Mouse (Mus musculus): ENCODE results near the gene Ptp4a2. TPM values are rescaled to one million over a fixed set of nuclear protein-coding genes. Genes with fewer than 3 reads are reported as not detected.
A peak's percentile ranks its signal among the peaks of the same experiment; 100 is the strongest.
"Not testable (repeated sequence)": the region's sequence is repeated elsewhere in the genome, so short reads cannot be mapped to it uniquely, and the experiment has no call there.

The Ptp4a2 gene
- total RNA-seq, 2 experiments from 2014 or later: 115 to 138 TPM

DNA sequence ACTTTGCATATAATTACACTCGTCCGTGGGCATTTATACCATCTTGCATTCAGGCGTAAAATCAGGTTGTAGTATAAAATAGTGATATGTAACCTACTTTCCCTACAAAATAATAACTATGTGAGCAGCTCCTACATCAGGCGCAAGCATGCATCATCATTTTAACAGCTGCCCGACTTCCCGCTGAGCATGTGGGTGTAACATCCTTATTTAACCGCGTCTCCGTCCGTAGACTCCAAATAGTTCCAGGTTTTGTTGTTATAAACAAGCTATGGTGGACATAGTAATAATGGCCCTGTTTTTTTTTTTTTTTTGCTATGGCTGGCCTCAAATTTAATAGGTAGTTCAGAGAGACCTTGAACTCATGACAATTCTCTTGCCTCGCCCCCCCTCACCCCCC lies 64.4 kb downstream of the Ptp4a2 start:
- DNase-seq (ENCODE audit: low spot score in 2 of 2): peak; percentile 44 to 74
- intact Hi-C loops (cut with DNase I): loop anchor here (5.0 kb wide), 1 partner anchor 88 kb away; no protein-coding TSS in a partner anchor

DNA sequence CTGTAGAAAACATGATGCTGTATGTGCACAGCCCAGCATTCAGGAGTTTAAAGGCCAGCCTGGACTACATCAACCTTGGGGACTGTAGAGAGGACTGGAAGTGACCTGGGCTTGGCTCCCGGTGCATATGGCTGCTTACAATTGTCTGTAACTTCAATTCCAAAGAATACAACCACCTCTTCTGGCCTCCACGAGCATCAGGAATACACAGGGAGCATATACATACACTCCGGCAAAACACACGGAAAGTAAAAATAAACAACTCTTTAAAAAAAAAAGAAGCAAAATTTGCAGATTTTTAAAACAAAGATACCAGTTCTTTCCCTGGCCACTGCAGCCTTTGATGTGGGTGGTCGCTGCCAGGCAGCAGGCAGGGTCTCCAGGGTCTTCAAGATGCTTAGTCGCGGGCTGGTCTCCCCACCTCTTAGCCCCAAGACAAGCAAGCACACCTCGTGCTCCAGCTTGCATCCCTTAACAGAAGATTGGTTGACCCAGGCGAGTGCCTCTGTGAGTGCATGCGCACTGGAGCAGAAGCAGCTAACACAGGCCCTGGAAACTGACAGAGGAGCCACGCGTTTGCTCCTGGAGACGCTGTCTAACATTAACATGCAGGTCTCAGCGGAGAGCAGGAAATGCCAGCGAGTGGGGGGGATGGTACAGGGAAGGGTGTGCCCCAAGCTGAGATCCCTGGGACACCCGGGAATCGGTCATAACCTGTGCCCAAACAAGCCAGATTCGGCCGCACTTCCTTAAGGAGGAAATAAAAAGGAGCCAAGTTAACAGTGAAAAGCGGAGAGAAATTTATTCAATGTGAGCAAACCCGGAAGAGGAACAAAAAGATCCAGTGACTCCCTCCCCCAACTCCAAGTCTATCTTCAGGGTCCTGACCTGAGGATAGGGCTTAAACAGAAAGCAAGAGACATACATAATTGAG lies 66.1 kb downstream of the Ptp4a2 start:
- intact Hi-C loops (cut with DNase I): loop anchor here (5.0 kb wide), 1 partner anchor 90 kb away; no protein-coding TSS in a partner anchor
- peak; percentile 68 to 74 for DNase-seq (ENCODE audit: low spot score in 2 of 2)

DNA sequence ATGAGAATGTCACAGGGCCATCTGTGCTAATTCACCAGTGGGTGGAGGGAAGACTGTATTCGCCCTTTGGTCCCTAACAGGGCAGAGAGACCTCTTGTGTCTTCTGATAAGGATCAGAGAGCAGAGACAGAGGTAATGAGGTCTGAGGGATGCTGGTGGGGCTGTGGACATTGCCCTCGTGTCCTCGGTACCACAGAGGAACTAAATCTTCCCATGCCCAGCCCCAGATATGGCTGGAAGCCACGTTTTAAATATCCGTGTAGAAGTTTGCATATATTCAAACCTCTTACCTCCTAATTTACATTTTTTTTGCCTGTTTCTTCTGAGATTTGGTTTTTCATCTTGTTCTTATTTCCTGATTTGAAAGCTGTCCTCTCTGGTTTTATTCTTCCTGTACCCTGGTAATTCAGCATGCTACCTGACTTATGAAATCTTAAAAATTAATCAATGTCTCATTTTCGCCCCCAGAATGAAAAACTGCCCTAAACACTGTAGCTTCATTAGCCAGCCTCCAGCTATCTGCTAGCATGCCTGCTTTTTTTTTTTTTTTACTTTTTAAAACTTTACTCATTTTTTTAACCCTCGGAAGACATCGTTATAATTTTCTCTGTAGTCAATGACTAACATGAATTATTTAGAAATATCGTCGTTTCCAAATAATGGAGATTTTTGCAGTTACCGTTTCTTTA lies 67.1 kb downstream of the Ptp4a2 start:
- DNase-seq (ENCODE audit: low spot score in 2 of 2): no peak
- intact Hi-C loops (cut with DNase I): loop anchor here (5.0 kb wide), 1 partner anchor 91 kb away; no protein-coding TSS in a partner anchor

DNA sequence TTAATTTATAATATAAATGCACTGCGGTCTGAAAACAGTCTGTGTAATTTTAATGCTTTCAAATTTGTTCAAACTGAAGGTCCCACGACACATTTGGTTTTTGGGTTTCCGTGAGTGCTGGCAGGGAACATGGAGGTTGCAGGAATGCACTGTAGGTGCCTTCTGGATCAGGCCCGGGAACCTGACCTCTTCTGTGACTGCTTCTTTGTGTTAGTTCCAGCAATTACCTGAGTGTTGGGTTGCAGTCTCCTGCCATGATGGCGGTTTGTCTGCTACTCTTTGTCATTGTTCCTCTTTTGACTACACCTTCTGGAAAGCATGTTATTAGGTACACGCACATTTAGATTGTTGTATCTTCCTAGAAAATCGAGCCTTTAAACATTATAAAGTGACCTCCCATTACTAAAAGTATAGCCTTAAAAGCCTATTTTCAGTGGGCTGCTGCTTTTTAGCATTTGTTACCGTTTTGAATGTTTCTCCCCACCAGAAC lies 67.7 kb downstream of the Ptp4a2 start:
- DNase-seq (ENCODE audit: low spot score in 2 of 2): no peak
- intact Hi-C loops (cut with DNase I): loop anchor here (5.0 kb wide), 1 partner anchor 91 kb away; no protein-coding TSS in a partner anchor

DNA sequence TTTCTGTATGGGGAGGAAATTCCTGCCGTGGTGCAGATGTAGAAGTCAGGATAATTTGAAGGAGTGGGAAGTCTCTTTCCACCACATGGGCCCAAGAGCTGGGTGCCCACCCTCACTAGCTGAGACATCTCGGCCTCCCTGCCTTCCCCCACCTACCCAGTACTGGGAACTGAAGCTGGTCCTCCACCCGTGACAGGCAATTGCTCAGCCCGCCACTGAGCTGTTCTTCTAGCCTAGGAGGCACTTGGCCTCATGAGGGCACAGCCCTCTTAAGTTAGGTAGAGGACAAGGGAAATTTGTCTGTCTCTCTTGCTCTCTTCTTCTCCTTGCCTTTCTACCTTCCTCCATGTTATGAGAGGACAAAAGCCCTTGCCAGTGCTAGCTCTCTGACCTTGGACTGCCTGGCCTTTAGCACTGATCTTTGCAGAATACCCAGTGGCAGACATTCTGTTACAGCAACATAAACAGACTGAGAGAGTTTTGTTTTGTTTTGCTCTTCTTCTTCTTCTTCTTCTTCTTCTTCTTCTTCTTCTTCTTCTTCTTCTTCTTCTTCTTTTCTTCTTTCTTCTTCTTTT lies 68.3 kb downstream of the Ptp4a2 start:
- intact Hi-C loops (cut with DNase I): loop anchor here (5.0 kb wide), 1 partner anchor 92 kb away; no protein-coding TSS in a partner anchor
- DNase-seq (ENCODE audit: low spot score in 2 of 2): no peak

DNA sequence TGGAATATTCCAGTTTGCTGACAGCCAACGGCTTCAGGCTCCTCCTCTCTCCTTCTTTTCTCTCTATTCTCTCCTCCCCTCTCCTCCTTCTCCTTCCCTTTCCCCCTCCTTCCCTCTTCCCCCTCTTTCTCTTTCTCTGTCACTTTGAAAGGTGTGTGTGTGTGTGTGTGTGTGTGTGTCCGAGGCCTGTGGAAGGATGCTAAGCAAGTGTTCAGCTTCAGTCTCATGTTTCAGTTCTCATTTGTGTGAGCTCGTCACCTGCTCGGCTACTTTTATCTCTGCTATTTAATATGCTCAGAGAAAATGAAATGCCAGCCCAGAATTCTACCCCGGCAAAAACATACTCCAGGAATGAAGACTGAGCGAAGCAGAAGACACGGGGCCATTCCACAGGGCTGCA lies 69.6 kb downstream of the Ptp4a2 start:
- no peak for DNase-seq (ENCODE audit: low spot score in 2 of 2)
- intact Hi-C loops (cut with DNase I): loop anchor here (5.0 kb wide), 1 partner anchor 58 kb away; no protein-coding TSS in a partner anchor

DNA sequence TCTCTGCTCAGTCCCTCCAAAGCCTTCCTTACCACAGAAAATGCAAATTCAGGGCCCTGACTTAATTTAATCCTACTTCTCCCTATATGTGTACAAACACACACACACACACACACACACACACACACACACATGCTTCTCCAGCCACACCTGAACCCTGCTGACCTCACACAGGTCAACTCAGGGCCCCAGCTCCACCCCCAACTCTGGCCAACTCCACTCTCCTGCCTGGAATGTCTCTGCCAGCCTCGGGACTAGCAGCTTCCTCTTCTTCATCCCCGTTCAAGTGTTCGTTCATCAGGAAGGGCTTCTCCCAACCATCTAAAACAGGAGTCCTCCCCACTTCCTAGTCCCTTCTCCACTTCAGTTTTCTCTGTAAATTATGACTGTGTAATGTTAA lies 70.6 kb downstream of the Ptp4a2 start:
- DNase-seq (ENCODE audit: low spot score in 2 of 2): no peak
- intact Hi-C loops (cut with DNase I): loop anchor here (5.0 kb wide), 1 partner anchor 59 kb away; no protein-coding TSS in a partner anchor

DNA sequence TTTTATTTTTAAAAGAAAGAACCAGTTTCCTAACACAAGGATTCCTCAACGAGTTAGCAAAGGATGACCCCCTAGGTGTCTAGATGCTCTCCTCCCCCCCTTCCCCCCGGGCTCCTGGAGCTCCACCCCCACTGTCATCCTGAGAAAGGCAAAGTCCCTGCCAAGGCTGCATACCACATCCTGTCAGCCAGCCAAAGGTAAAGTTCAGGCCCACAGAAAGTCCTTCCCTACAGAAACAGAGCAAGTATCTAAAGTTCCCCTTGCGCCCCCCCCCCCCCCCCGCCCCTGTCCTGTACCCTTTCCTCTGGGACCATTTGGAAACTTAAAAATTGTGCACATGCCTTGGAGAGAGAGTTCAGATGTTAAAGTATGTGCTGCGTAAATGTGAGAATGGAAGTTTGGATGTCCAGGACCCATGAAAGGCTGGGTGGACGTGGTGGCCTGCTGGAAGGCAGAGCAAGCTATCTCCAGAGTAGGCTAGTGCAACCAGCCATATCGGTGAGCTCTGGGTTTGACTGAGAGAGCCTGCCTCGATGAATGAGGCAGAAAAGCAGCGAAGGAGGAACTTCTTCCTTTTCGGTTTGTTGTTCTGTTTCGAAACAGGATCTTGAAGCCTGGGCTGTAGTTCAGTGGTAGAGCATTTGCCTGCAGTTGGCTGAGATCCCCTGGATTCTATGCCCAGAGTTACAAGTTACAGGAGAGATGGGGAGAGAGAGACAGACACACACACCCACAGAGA lies 71.7 kb downstream of the Ptp4a2 start:
- intact Hi-C loops (cut with DNase I): loop anchor here (5.0 kb wide), 1 partner anchor 60 kb away; no protein-coding TSS in a partner anchor
- peak; percentile 40 to 67 for DNase-seq (ENCODE audit: low spot score in 2 of 2)

DNA sequence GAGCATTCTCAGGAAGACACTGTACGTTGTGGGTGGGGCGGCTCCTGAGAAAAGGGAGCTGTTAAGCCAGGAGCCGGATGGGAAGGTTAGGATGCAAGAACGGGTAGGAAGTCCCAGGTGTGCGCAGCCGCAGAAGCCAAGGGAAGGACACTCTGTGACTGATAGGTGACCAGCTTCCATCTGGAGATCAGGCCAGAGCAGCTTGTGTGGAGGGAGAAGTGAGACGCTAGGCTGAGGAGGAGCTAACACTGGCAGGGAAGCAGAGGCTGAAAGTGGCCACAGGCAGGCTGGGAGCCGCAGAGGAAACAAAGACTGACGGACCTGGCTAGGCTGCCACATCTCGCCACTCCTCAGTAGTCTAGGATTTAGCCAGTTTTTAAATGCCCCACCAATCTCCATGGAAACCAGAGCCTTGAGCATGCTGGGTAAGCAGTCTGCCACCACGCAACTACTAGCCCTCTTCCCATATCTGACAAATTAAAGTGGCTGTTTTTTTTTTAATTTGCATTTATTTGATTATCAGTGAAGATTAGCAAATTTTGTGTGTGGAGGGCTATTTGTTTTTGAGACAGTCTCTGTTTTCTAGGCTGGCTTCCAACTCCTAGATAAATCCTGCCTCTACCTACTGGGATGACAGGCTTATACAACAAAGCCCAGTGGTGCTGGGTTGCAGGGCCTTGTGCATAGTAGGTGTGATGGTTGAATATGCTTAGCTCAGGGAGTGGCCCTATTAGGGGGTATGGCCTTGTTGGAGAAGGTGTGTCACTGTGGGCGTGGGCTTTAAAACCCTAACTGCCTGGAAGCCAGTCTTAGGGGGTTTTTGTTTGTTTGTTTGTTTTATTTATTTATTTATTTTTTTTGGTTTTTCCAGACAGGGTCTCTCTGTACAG lies 73.3 kb downstream of the Ptp4a2 start:
- peak; percentile 50 to 70 for DNase-seq (ENCODE audit: low spot score in 2 of 2)
- intact Hi-C loops (cut with DNase I): loop anchor here (5.0 kb wide), 1 partner anchor 62 kb away; no protein-coding TSS in a partner anchor

DNA sequence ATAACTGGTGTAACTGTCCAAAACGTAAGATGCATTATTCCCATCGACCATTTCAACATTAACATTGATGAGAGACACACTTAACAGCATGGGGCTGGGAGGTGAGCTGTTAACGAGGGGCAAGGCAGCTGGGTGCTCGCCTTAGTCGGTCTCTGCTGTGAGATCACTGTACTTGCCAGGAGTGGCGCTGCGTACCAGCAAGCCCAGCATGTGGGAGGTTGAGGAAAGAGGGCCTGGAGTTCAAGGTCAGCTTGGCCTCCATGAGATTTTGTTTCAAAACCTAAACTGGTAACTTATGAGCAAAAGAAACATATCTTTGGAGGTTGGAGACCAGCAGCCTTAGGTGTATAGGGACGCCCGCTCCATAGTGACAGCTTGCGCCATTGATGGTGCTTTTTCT lies 78.6 kb downstream of the Ptp4a2 start:
- intact Hi-C loops (cut with DNase I): no loop called here
- no peak for DNase-seq (ENCODE audit: low spot score in 2 of 2)

DNA sequence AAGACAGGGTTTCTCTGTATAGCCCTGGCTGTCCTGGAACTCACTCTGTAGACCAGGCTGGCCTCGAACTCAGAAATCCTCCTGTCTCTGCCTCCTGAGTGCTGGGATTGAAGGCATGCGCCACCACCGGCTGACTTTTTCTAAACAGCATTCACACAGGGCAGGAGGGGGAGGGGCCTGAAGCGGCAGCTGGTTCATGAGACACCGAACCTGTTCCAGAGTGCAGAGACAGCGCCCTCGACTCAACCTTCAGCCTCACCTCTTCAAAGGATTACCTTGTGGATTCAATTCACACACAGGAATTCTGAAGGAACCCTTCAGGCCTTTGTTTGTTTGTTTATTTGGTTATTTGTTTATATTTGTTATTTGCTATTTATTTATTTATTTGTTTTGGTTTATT lies 79.1 kb downstream of the Ptp4a2 start:
- intact Hi-C loops (cut with DNase I): no loop called here
- no peak for DNase-seq (ENCODE audit: low spot score in 2 of 2)

DNA sequence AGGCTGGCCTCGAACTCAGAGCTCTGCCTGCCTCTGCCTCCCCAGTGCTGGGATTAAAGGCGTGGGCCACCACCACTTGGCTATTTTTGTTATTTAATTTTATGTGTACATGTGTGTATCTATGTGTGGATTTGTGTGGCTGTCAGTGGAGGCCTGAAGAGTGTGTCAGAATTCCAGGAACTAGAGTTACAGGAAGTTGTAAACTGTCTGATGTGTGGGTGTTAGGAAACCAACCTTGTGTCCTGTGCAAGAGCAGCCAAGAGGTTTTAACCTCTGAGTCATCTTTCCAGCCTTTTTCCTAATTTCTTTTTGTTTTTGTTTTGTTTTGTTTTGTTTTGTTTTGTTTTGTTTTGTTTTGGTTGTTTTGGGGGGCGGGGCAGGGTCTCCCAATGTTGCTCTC lies 83.8 kb downstream of the Ptp4a2 start:
- intact Hi-C loops (cut with DNase I): no loop called here
- DNase-seq (ENCODE audit: low spot score in 2 of 2): no peak

DNA sequence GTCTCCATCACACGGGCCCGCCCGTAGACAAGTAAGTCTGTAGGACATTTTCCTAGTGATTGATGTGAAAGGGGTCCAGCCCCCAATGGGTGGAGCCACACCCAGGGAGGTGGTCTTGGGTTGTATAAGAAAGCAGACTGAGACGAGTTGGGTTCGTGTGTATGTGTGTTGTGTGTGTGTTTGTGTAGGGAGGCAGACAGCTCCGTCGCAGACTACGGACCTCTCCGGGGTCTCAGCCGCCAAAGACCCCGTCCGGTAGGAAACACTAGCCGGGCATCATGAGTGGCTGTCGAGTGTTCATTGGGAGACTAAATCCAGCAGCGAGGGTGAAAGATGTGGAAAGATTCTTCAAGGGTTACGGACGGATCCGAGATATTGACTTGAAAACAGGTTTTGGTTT lies 87.8 kb downstream of the Ptp4a2 start:
- intact Hi-C loops (cut with DNase I); DNase-seq (ENCODE audit: low spot score in 2 of 2): not testable (repeated sequence)

Small RNAs within 50 kb of the gene (microRNA-seq; reads per million reads assigned to microRNA genes)
- 0 reads per million in 2 experiments for gene Gm28017

Other genes starting within 250 kb of the Ptp4a2 start
- 1 to 10 TPM; 2.5 to 2.7 TPM for gene Lck, start 237.6 kb upstream of the Ptp4a2 start, total RNA-seq (2021)
- gene Fam167b, start 232.7 kb upstream of the Ptp4a2 start, total RNA-seq (2021): under 1 TPM in 1 of 2 experiments, not detected in 1; 0.50 TPM
- 100 to 1,000 TPM; 133 to 136 TPM for gene Eif3i, start 210.6 kb upstream of the Ptp4a2 start, total RNA-seq (2021)
- gene Tmem234, start 210.6 kb upstream of the Ptp4a2 start, total RNA-seq (2021): 10 to 100 TPM; 96.6 to 96.8 TPM
- gene Dcdc2b, start 197.0 kb upstream of the Ptp4a2 start, total RNA-seq (2021): 1 to 10 TPM; 4.3 to 4.7 TPM
- 10 to 100 TPM; 29.8 to 37.0 TPM for gene Iqcc, start 192.1 kb upstream of the Ptp4a2 start, total RNA-seq (2021)
- 10 to 100 TPM; 66.5 to 67.5 TPM for gene Ccdc28b, start 187.3 kb upstream of the Ptp4a2 start, total RNA-seq (2021)
- 10 to 100 TPM; 41.2 to 43.4 TPM for gene Txlna, start 170.2 kb upstream of the Ptp4a2 start, total RNA-seq (2021)
- gene Kpna6, start 138.5 kb upstream of the Ptp4a2 start, total RNA-seq (2021): 100 to 1,000 TPM in 1 of 2 experiments, 10 to 100 TPM in 1; 86.5 to 106 TPM
- 10 to 100 TPM; 13.0 to 13.4 TPM for gene Tmem39b, start 114.4 kb upstream of the Ptp4a2 start, total RNA-seq (2021)
- gene Khdrbs1, start 68.9 kb upstream of the Ptp4a2 start, total RNA-seq (2021): 10 to 100 TPM; 87.6 to 88.7 TPM
- under 1 TPM; 0.37 TPM for gene Spocd1, start 118.0 kb downstream of the Ptp4a2 start, total RNA-seq (2021)
- gene Adgrb2, start 173.7 kb downstream of the Ptp4a2 start, total RNA-seq (2021): 100 to 1,000 TPM; 377 to 394 TPM
- gene Col16a1, start 236.6 kb downstream of the Ptp4a2 start, total RNA-seq (2021): 10 to 100 TPM; 15.1 to 15.7 TPM